Mouse (Mus musculus) ES-E14 (cell line): Measurements from ENCODE around the gene Lipn.

Experiments used
- CHD2 ChIP-seq: IDR thresholded peaks from 2 replicates; pipeline ENCODE4 v1.6.1; 2014; ENCODE audit warnings: mild to moderate bottlenecking, low read depth, low read length, inconsistent platforms
- HCFC1 ChIP-seq: IDR thresholded peaks from 2 replicates; pipeline ENCODE4 v1.6.1; 2012; ENCODE audit warnings: low read length, inconsistent platforms, borderline replicate concordance; ENCODE audit not compliant: insufficient read depth

- TF ChIP-seq HCFC1 (no peak), CHD2 (no peak)
Measured at GRCm38 (mm10) chr19:34043008-34043407, 24.1 kb upstream of the Lipn start.
